Mouse (Mus musculus): ENCODE measurements at regions not wholly inside any gene's neighbourhood (a gene's known extent, or its start where the extent isn't known, plus 50 kb on each side); places are given as distances from the start of the nearest gene placed in this dataset.

- H3K9ac ChIP-seq (ENCODE audit: low read length), result no peak overlapping the region
- H3K4me3 ChIP-seq (ENCODE audit: low read length), result no peak overlapping the region
- no peak for ATAC-seq (replicated peaks; ENCODE audit: extremely low read depth, insufficient read depth, low FRiP score)
- H3K9me3 ChIP-seq (replicated peaks; ENCODE audit: control insufficient read depth, low read length), result no peaks in the 10 kb centered on the region
- no peak overlapping the region for H3K27ac ChIP-seq (ENCODE audit: low read length)
- no peaks in the 10 kb centered on the region for H3K36me3 ChIP-seq (ENCODE audit: control insufficient read depth, insufficient read depth)
- no peaks in the 10 kb centered on the region for H3K27me3 ChIP-seq (ENCODE audit: control insufficient read depth, insufficient read depth, low read length)
- WGBS, result 61% methylated on average over 6 of the region's 6 CpGs
- H3K4me2 ChIP-seq (ENCODE audit: low read depth, low read length), result no peak overlapping the region
- no peaks in the 10 kb centered on the region for H3K4me1 ChIP-seq (ENCODE audit: control insufficient read depth, insufficient read depth, low read length)
Measured at GRCm38 (mm10) chr4:142947673-142948072, 265.1 kb downstream of the Prdm2 start.

- no peaks in the 10 kb centered on the region for H3K4me1 ChIP-seq (ENCODE audit: control insufficient read depth, insufficient read depth, low read length)
- ATAC-seq (replicated peaks; ENCODE audit: extremely low read depth, insufficient read depth, low FRiP score), result no peak
Measured at GRCm38 (mm10) chr4:142933627-142934026, 279.2 kb downstream of the Prdm2 start.

GRCm38 (mm10) chr4:142929245-142929644 lies 283.6 kb downstream of the Prdm2 start:
- Histone ChIP-seq H3K36me3 (ENCODE audit: control insufficient read depth, insufficient read depth) (no peaks in the 10 kb centered on the region), H3K9ac (ENCODE audit: low read length) (no peak overlapping the region), H3K9me3 (replicated peaks; ENCODE audit: control insufficient read depth, low read length) (no peaks in the 10 kb centered on the region), H3K4me1 (ENCODE audit: control insufficient read depth, insufficient read depth, low read length) (no peaks in the 10 kb centered on the region), H3K27me3 (ENCODE audit: control insufficient read depth, insufficient read depth, low read length) (no peaks in the 10 kb centered on the region), H3K4me3 (ENCODE audit: low read length) (no peak overlapping the region), H3K4me2 (ENCODE audit: low read depth, low read length) (no peak overlapping the region), H3K27ac (ENCODE audit: low read length) (no peak overlapping the region)
- 79% methylated on average over 4 of the region's 4 CpGs for WGBS
- ATAC-seq (replicated peaks; ENCODE audit: extremely low read depth, insufficient read depth, low FRiP score), result no peak

More at GRCm38 (mm10) chr4:142933627-142934026, 279.2 kb downstream of the Prdm2 start:
- Histone ChIP-seq H3K36me3 (ENCODE audit: control insufficient read depth, insufficient read depth) (no peaks in the 10 kb centered on the region), H3K9me3 (replicated peaks; ENCODE audit: control insufficient read depth, low read length) (no peaks in the 10 kb centered on the region), H3K9ac (ENCODE audit: low read length) (no peak overlapping the region), H3K4me2 (ENCODE audit: low read depth, low read length) (no peak overlapping the region), H3K27ac (ENCODE audit: low read length) (no peak overlapping the region), H3K4me3 (ENCODE audit: low read length) (no peak overlapping the region), H3K27me3 (ENCODE audit: control insufficient read depth, insufficient read depth, low read length) (no peaks in the 10 kb centered on the region)
- WGBS, result 78% methylated on average over 9 of the region's 9 CpGs

GRCm38 (mm10) chr4:142927328-142928108 lies 285.3 kb downstream of the Prdm2 start:
- no peak for ATAC-seq (replicated peaks; ENCODE audit: extremely low read depth, insufficient read depth, low FRiP score)
- Histone ChIP-seq H3K4me2 (ENCODE audit: low read depth, low read length) (no peak overlapping the region), H3K27me3 (ENCODE audit: control insufficient read depth, insufficient read depth, low read length) (no peaks in the 10 kb centered on the region), H3K27ac (ENCODE audit: low read length) (no peak overlapping the region), H3K4me3 (ENCODE audit: low read length) (no peak overlapping the region), H3K9ac (ENCODE audit: low read length) (no peak overlapping the region), H3K9me3 (replicated peaks; ENCODE audit: control insufficient read depth, low read length) (no peaks in the 10 kb centered on the region), H3K36me3 (ENCODE audit: control insufficient read depth, insufficient read depth) (no peaks in the 10 kb centered on the region), H3K4me1 (ENCODE audit: control insufficient read depth, insufficient read depth, low read length) (no peaks in the 10 kb centered on the region)
- 81% methylated on average over 7 of the region's 7 CpGs for WGBS

- Histone ChIP-seq H3K27ac (ENCODE audit: low read length) (no peak overlapping the region), H3K27me3 (ENCODE audit: control insufficient read depth, insufficient read depth, low read length) (no peaks in the 10 kb centered on the region), H3K9me3 (replicated peaks; ENCODE audit: control insufficient read depth, low read length) (peaks cover 4% of the 10 kb centered on the region; the same call in 1 of the 2 replicates), H3K9ac (ENCODE audit: low read length) (no peak overlapping the region), H3K4me2 (ENCODE audit: low read depth, low read length) (no peak overlapping the region), H3K4me3 (ENCODE audit: low read length) (no peak overlapping the region), H3K4me1 (ENCODE audit: control insufficient read depth, insufficient read depth, low read length) (no peaks in the 10 kb centered on the region), H3K36me3 (ENCODE audit: control insufficient read depth, insufficient read depth) (no peaks in the 10 kb centered on the region)
- 60% methylated on average over 8 of the region's 8 CpGs for WGBS
- ATAC-seq (replicated peaks; ENCODE audit: extremely low read depth, insufficient read depth, low FRiP score), result no peak
Measured at GRCm38 (mm10) chr4:142925111-142925510, 287.7 kb downstream of the Prdm2 start.

GRCm38 (mm10) chr4:142909355-142909947 lies 303.3 kb downstream of the Prdm2 start:
- Histone ChIP-seq H3K4me1 (ENCODE audit: control insufficient read depth, insufficient read depth, low read length) (no peaks in the 10 kb centered on the region), H3K27me3 (ENCODE audit: control insufficient read depth, insufficient read depth, low read length) (no peaks in the 10 kb centered on the region), H3K9me3 (replicated peaks; ENCODE audit: control insufficient read depth, low read length) (no peaks in the 10 kb centered on the region), H3K36me3 (ENCODE audit: control insufficient read depth, insufficient read depth) (no peaks in the 10 kb centered on the region), H3K27ac (ENCODE audit: low read length) (no peak overlapping the region), H3K4me2 (ENCODE audit: low read depth, low read length) (no peak overlapping the region), H3K9ac (ENCODE audit: low read length) (no peak overlapping the region), H3K4me3 (ENCODE audit: low read length) (no peak overlapping the region)
- ATAC-seq (replicated peaks; ENCODE audit: extremely low read depth, insufficient read depth, low FRiP score), result no peak
- 56% methylated on average over 17 of the region's 17 CpGs for WGBS

- Histone ChIP-seq H3K4me2 (ENCODE audit: low read depth, low read length) (no peak overlapping the region), H3K36me3 (ENCODE audit: control insufficient read depth, insufficient read depth) (no peaks in the 10 kb centered on the region), H3K4me3 (ENCODE audit: low read length) (no peak overlapping the region), H3K9ac (ENCODE audit: low read length) (no peak overlapping the region), H3K4me1 (ENCODE audit: control insufficient read depth, insufficient read depth, low read length) (no peaks in the 10 kb centered on the region), H3K27me3 (ENCODE audit: control insufficient read depth, insufficient read depth, low read length) (no peaks in the 10 kb centered on the region), H3K9me3 (replicated peaks; ENCODE audit: control insufficient read depth, low read length) (no peaks in the 10 kb centered on the region), H3K27ac (ENCODE audit: low read length) (no peak overlapping the region)
- ATAC-seq (replicated peaks; ENCODE audit: extremely low read depth, insufficient read depth, low FRiP score), result no peak
- 62% methylated on average over 6 of the region's 6 CpGs for WGBS
Measured at GRCm38 (mm10) chr4:142908782-142909181, 304.0 kb downstream of the Prdm2 start.

GRCm38 (mm10) chr4:142903356-142904032 lies 309.3 kb downstream of the Prdm2 start:
- no peak overlapping the region for H3K9ac ChIP-seq (ENCODE audit: low read length)
- no peak overlapping the region for H3K4me2 ChIP-seq (ENCODE audit: low read depth, low read length)
- ATAC-seq (replicated peaks; ENCODE audit: extremely low read depth, insufficient read depth, low FRiP score), result no peak
- no peaks in the 10 kb centered on the region for H3K36me3 ChIP-seq (ENCODE audit: control insufficient read depth, insufficient read depth)
- no peaks in the 10 kb centered on the region for H3K9me3 ChIP-seq (replicated peaks; ENCODE audit: control insufficient read depth, low read length)
- no peaks in the 10 kb centered on the region for H3K27me3 ChIP-seq (ENCODE audit: control insufficient read depth, insufficient read depth, low read length)
- no peak overlapping the region for H3K27ac ChIP-seq (ENCODE audit: low read length)
- WGBS, result 68% methylated on average over 9 of the region's 9 CpGs
- no peaks in the 10 kb centered on the region for H3K4me1 ChIP-seq (ENCODE audit: control insufficient read depth, insufficient read depth, low read length)
- H3K4me3 ChIP-seq (ENCODE audit: low read length), result no peak overlapping the region

- H3K4me2 ChIP-seq (ENCODE audit: low read depth, low read length), result no peak overlapping the region
- no peak overlapping the region for H3K9ac ChIP-seq (ENCODE audit: low read length)
- no peak overlapping the region for H3K27ac ChIP-seq (ENCODE audit: low read length)
- no peaks in the 10 kb centered on the region for H3K4me1 ChIP-seq (ENCODE audit: control insufficient read depth, insufficient read depth, low read length)
- no peak overlapping the region for H3K4me3 ChIP-seq (ENCODE audit: low read length)
- no peaks in the 10 kb centered on the region for H3K36me3 ChIP-seq (ENCODE audit: control insufficient read depth, insufficient read depth)
- WGBS, result 84% methylated on average over 9 of the region's 9 CpGs
- H3K9me3 ChIP-seq (replicated peaks; ENCODE audit: control insufficient read depth, low read length), result peaks cover 10% of the 10 kb centered on the region
- ATAC-seq (replicated peaks; ENCODE audit: extremely low read depth, insufficient read depth, low FRiP score), result no peak
- no peaks in the 10 kb centered on the region for H3K27me3 ChIP-seq (ENCODE audit: control insufficient read depth, insufficient read depth, low read length)
Measured at GRCm38 (mm10) chr4:142900792-142901191, 312.0 kb downstream of the Prdm2 start.
